In the genomic region with DNA sequence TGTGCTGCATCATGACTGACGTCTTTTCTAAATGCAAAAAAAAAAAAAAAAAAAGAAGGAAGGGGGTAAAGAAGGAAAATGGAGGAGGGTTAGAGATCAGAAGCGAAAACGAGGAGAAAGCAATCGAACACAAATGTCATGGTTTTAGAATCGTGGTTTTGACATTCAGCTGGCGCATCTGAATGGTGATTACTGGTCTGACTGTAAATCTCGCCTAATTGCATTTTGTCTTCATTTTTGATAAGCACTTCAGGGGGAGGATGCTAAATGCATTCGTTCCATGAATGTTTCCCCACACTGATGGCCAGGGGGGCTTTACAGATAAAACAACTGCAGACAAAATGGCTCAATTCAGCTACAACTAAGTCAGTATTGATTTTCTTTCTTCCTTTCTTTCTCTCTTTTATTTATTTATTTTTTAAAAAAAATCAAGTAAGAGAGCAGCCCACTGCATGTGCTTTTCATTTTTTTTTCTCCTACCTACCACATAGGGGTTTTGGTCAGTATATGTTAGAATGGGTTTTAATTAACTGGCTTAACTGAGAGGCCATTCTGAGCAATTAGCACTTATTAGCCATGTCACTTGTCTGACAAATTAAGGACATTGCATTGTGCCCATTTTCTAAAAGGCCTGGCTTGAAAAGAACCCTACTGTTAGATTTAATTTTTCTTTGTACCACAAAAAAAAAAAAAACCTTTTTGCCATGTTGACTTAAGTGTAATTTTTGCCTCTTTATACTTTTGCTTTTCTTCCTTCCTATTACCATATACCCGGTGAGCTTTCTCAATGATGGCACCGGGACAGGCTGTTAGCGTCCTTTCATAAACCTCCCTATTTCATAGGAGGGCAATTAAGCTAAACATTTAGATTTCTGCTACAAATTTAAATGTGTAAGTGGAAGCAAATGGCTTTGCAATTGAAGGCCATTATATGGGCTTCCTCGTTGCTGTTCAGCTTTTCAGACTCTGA, we compare ENCODE assay signal across 20 mouse cellular contexts.
DNase-seq lines count a peak whose midpoint lies in the region; ATAC-seq lines count a peak whose summit lies in the region.
"Had no signal": no experiment of that assay in that cellular context is flagged by ENCODE, and none has a peak within 500 bp of the region (broad histone marks: within the 10 kb centered on the region; RNA-seq: fewer than 3 reads in every experiment).

No protein-coding gene starts in this region.

- no peak overlapping the region for H3K4me2 ChIP-seq in forebrain, embryonic 11.5 days (ENCODE audit: low read depth, low read length, severe bottlenecking)
- H3K4me2 ChIP-seq in neural tube, embryonic 13.5 days: peak overlapping the region; percentile 25
- no peak overlapping the region; the same call in 1 of the 2 replicates for H3K4me2 ChIP-seq in midbrain, embryonic 16.5 days (ENCODE audit: low read length)
- H3K4me2 ChIP-seq: heart, embryonic 12.5 days had no signal

- no peaks in the 10 kb centered on the region for H3K9me3 ChIP-seq in forebrain, embryonic 11.5 days (ENCODE audit: control insufficient read depth, low read length)
- H3K9me3 ChIP-seq in forebrain, embryonic 10.5 days: no peaks in the 10 kb centered on the region
- H3K9me3 ChIP-seq in neural tube, embryonic 13.5 days: no peaks in the 10 kb centered on the region
- H3K9me3 ChIP-seq in midbrain, embryonic 16.5 days (replicated peaks; ENCODE audit: control insufficient read depth, low read length, poor library complexity, severe bottlenecking): no peaks in the 10 kb centered on the region
- H3K9me3 ChIP-seq: G1E; heart, embryonic 12.5 days had no signal

- 52% methylated on average over 12 of the region's 12 CpGs for WGBS in forebrain, embryonic 11.5 days
- WGBS in forebrain, embryonic 10.5 days: 71% methylated on average over 12 of the region's 12 CpGs
- 49% methylated on average over 12 of the region's 12 CpGs for WGBS in neural tube, embryonic 13.5 days
- WGBS in midbrain, embryonic 16.5 days: 62% methylated on average over 12 of the region's 12 CpGs

- no peaks in the 10 kb centered on the region for H3K4me1 ChIP-seq in forebrain, embryonic 11.5 days (replicated peaks; ENCODE audit: control insufficient read depth, insufficient read depth, low read length)
- H3K4me1 ChIP-seq in forebrain, embryonic 10.5 days: no peaks in the 10 kb centered on the region
- H3K4me1 ChIP-seq in neural tube, embryonic 13.5 days (replicated peaks): peaks cover 7% of the 10 kb centered on the region
- H3K4me1 ChIP-seq in midbrain, embryonic 16.5 days (ENCODE audit: control insufficient read depth, insufficient read depth, low read length): no peaks in the 10 kb centered on the region
- H3K4me1 ChIP-seq: heart, embryonic 12.5 days had no signal

- no peaks in the 10 kb centered on the region for H3K27me3 ChIP-seq in forebrain, embryonic 11.5 days (ENCODE audit: control insufficient read depth, insufficient read depth, low read length)
- H3K27me3 ChIP-seq in forebrain, embryonic 10.5 days (ENCODE audit: poor library complexity, severe bottlenecking): peaks cover 10% of the 10 kb centered on the region
- no peaks in the 10 kb centered on the region for H3K27me3 ChIP-seq in neural tube, embryonic 13.5 days
- H3K27me3 ChIP-seq in midbrain, embryonic 16.5 days (ENCODE audit: control insufficient read depth, insufficient read depth, low read depth, low read length): no peaks in the 10 kb centered on the region
- H3K27me3 ChIP-seq: heart, embryonic 12.5 days had no signal

- H3K27ac ChIP-seq in forebrain, embryonic 11.5 days (ENCODE audit: low read depth, low read length): no peak overlapping the region
- no peak overlapping the region for H3K27ac ChIP-seq in forebrain, embryonic 10.5 days
- peak overlapping the region; percentile 28; the same call in 1 of the 2 replicates for H3K27ac ChIP-seq in neural tube, embryonic 13.5 days (replicated peaks)
- no peak overlapping the region for H3K27ac ChIP-seq in midbrain, embryonic 16.5 days (ENCODE audit: low read length)
- H3K27ac ChIP-seq: gastrocnemius, adult 2 months; liver, embryonic 14.5 days; macrophage had no signal

- H3K4me3 ChIP-seq in forebrain, embryonic 11.5 days (ENCODE audit: low read depth, low read length): no peak overlapping the region
- H3K4me3 ChIP-seq in forebrain, embryonic 10.5 days: no peak overlapping the region
- H3K4me3 ChIP-seq in neural tube, embryonic 13.5 days: no peak overlapping the region
- H3K4me3 ChIP-seq in midbrain, embryonic 16.5 days (ENCODE audit: low read depth, low read length): no peak overlapping the region
- H3K4me3 ChIP-seq: gastrocnemius, adult 2 months; heart, embryonic 12.5 days had no signal

- H3K9ac ChIP-seq in forebrain, embryonic 11.5 days (ENCODE audit: low read length): no peak overlapping the region
- H3K9ac ChIP-seq in neural tube, embryonic 13.5 days: no peak overlapping the region
- H3K9ac ChIP-seq in midbrain, embryonic 16.5 days (ENCODE audit: low read depth, low read length): no peak overlapping the region
- H3K9ac ChIP-seq: heart, embryonic 12.5 days; liver, embryonic 14.5 days had no signal

- no peak for DNase-seq in forebrain, embryonic 11.5 days (ENCODE audit: low spot score)
- no peak for DNase-seq in forebrain, embryonic 10.5 days (ENCODE audit: extremely low spot score, low spot score)
- no peak for DNase-seq in neural tube, embryonic 10.5 days (ENCODE audit: extremely low spot score, low spot score)
- DNase-seq in thymus, adult 18-20 months: no peak
- DNase-seq in urinary bladder, adult 18-20 months (ENCODE audit: low spot score in 2 of 2): no peak
- DNase-seq: adrenal gland, postnatal 14 days; cerebellum, adult 11-12 months; cerebellum, postnatal 14 days; gastrocnemius, adult 2 months; heart, postnatal 14 days; kidney, adult 2 months; kidney, postnatal 25 days; right cerebral cortex, postnatal 25 days had no signal

- H3K36me3 ChIP-seq in forebrain, embryonic 11.5 days (ENCODE audit: control insufficient read depth, insufficient read depth, low read length): no peaks in the 10 kb centered on the region
- no peaks in the 10 kb centered on the region for H3K36me3 ChIP-seq in forebrain, embryonic 10.5 days (replicated peaks)
- no peaks in the 10 kb centered on the region for H3K36me3 ChIP-seq in neural tube, embryonic 13.5 days
- no peaks in the 10 kb centered on the region for H3K36me3 ChIP-seq in midbrain, embryonic 16.5 days (ENCODE audit: control insufficient read depth, insufficient read depth, low read length)
- H3K36me3 ChIP-seq: G1E; heart, embryonic 12.5 days had no signal

- peak; percentile 71 for ATAC-seq in forebrain, embryonic 11.5 days (replicated peaks; ENCODE audit: low FRiP score)
- no peak for ATAC-seq in neural tube, embryonic 13.5 days (ENCODE audit: low read depth)
- ATAC-seq in midbrain, embryonic 16.5 days: peak; percentile 45; the same call in 1 of the 2 replicates
- ATAC-seq: inflammation-experienced regulatory T-cells, adult 6 months had no signal
